Mouse (Mus musculus) brain, embryonic 18.5 days (tissue): ENCODE results near the gene Vmn2r118.

ENCODE experiments used
- DNase-seq: peaks from one replicate; pipeline ENCODE4 v3.0.0-alpha.2; 2012; ENCODE audit warnings: low read depth, low spot score

Gene Vmn2r118

DNA sequence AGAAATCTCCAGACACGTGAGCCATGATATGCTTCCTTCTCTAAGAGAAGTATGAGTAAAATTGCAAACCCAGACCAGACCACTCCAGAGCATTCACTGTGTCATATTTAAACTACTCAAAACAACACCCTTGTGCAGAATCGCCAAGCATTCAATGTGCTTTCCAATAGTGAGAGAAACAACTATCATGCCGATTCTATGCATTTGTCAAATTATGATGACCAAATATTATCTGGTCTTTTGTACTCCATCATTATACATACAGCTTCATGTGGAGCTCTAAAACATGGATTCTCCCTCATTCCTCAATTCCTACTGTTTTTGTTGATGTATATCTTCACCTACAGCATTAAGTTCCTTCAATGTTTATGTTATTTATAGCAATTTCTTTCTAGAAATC is at the start of gene Vmn2r118:
Vmn2r118 (minus strand) TSS at position 101 of the 400 bp plus-strand sequence.
- no peak for DNase-seq

- no peak for DNase-seq
These were observed 36.1 kb upstream of the Vmn2r118 start for GRCm38 (mm10) chr17:55661099-55661498.

DNA sequence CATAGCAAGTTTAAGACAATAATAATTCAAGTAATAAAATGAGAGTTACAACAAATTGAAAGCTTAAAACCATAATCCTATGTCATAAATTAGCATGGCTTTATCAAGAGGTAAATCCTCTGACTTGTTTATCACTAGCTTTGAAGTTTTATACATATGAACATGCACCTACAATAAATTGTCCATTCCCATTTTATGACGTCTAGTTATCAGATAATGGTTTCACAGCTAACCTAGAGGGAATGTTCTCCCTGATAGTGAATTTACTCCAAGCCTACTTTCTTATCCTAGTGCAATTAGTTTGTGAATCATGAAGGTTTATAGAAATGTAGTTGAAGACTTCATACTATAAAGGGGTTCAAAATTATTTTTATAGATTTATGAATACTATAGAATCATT is 34.2 kb downstream of the Vmn2r118 start:
- DNase-seq, result no peak

DNA sequence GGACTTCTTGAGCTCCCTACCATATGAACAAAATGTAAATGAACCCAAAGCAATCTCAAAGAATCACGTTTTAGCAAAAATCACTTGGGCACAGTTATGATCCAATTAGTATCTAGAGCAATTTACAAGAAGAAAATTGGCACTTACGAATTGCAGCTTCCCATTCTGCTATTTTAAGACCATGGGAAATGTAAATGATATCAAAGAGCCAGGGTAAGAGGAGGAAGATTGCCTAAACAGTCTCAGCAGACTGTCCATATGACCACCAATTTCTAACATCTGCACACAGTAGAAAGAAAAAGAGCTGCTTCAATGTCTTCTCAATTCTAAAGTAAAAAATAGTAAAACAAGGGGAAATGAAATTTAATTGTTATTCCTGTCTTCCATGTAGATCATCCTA is 63.2 kb downstream of the Vmn2r118 start:
- no peak for DNase-seq

GRCm38 (mm10) chr17:55548476-55548875 is 76.5 kb downstream of the Vmn2r118 start:
- DNase-seq, result no peak
